Mouse (Mus musculus) lung, postnatal 0 days (tissue): ENCODE data around the gene Hoxa9.

Source experiments
- CTCF ChIP-seq: IDR thresholded peaks from 2 replicates; pipeline ENCODE4 v1.5.1; 2016; ENCODE audit warnings: antibody characterized with exemption, mild to moderate bottlenecking
- EP300 ChIP-seq: IDR thresholded peaks from 2 replicates; pipeline ENCODE4 v1.6.1; 2016; ENCODE audit warnings: antibody characterized with exemption, mild to moderate bottlenecking, control low read depth

GRCm38 (mm10) chr6:52194690-52195089 lies 36.2 kb downstream of the Hoxa9 start:
- TF ChIP-seq CTCF: no peak
- TF ChIP-seq EP300: no peak
